Mouse (Mus musculus) neutrophil, adult 5-6 weeks (primary cell): ENCODE results near the gene Tmem14c. TPM values are rescaled to one million over a fixed set of nuclear protein-coding genes. Genes with fewer than 3 reads are reported as not detected.

Experiments used
- ATAC-seq: fragments of 151-379, 151-347 bp; 2 replicates; pipeline ENCODE4 v1.8.0; 2017; ENCODE audit warnings: mild to moderate bottlenecking, moderate TSS enrichment; ENCODE audit not compliant: insufficient number of reproducible peaks, poor library complexity, low FRiP score, severe bottlenecking; ENCODE audit errors: extremely low read depth
- total RNA-seq: library from RNA; stranded (forward); fragments of 200-1000 nt; gene quantifications from 2 replicates; pipeline ENCODE4 v1.2.3, GENCODE M21; 2017

Gene Tmem14c
- total RNA-seq, 1 experiment from 2014 or later = 99.3 TPM

DNA sequence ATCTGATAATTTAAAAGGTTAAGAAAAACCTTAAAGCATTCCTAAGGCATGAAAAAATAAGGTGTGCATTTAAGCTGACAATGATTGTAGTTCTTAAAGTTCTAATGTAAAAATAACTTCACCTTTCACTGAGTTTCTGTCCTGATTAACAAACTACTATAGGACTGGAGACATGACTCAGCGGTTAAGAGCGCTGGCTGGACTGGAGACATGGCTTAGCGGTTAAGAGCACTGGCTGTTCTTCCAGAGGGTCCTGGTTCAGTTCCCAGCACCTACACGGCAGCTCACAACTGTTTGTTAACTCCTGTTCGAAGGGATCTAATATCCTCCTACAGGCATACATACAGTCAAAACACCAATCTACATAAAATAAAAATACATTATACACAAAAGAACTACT is 14.1 kb upstream of the Tmem14c start:
- no peak for ATAC-seq

DNA sequence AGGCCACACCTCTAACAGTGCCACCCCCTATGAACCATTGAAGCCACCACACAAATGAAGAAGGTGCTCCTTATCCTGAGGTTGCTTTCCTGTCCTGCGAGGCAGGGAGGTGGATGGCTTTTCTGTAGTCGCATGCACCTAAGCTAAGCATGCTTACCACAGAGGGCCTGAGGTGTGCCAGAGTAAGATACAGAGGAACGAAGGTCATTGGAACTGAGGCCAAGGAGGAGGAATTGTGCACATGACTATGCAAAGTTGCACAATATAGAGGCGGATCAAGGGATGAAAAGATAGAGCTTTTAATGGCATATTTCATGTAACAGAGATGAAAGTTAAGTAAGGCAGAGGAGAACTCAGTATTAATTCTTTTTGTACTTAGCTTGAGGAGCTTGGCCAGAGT is 9.8 kb upstream of the Tmem14c start:
- ATAC-seq = no peak

DNA sequence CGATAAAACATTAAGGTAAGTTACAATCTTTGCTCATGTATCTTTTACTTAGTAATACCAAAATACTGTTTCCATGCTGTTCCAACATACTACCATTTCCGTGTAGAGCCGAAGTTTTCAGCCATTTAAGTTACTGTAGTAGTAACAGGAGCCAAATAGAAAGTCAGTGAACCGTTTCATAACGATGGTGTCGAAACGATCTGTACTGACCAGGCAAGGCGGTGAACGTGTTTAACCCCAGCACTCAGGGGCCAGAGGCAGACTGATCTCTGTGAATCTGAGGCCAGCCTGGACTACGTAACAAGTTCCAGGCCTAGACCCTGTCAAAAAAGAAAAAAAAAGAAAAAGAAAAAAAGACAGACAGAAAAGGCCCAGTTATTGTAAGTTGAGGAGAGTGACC is 7.8 kb upstream of the Tmem14c start:
- no peak for ATAC-seq

DNA sequence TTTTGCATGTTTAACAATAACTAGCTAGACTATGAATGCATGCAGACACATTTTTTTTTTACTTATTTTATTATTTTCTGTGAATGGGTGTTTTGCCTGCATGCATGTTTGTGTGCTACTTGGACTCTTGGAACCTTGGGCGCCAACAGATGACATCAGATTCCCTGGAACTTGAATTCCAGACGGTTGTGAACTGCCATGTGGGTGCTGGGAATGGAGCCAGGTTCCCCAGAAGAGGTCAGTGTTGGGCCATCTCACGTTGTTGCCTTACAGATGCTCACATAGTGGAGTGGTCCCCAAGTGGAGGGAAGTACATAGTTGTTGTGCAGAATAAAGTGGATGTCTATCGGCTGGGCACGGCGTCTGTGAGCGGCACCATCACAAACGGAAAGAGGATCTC is 7.1 kb upstream of the Tmem14c start:
- ATAC-seq = no peak

DNA sequence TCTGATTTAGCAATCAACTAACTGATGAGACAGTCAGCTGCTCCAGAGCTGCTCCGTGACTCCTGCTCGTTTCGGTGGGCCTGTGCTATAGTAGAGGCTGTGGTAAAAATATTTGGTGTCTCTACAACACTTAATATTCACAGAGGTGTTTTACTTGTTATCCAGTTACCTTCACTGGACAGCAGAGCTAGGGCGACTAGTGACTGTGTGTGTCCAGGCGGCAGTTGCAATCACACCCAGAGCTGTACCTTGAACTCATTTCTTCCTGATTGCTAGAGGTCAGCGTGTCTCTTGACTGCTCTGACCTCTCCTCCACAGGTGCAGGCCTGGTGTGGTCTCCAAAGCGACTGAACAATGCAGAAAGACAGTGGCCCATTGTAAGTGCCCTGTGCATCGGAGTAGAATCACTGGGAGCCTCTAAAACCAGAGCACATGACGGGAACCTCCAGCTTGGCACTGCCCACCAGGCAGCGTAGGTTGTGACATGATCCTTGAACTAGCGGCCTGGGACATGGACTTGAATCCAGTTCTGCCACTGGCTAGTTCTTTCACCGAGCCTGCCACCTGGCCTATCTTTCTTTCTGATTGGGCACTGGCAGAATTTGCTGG is 809 bp downstream of the Tmem14c start:
- ATAC-seq = no peak

DNA sequence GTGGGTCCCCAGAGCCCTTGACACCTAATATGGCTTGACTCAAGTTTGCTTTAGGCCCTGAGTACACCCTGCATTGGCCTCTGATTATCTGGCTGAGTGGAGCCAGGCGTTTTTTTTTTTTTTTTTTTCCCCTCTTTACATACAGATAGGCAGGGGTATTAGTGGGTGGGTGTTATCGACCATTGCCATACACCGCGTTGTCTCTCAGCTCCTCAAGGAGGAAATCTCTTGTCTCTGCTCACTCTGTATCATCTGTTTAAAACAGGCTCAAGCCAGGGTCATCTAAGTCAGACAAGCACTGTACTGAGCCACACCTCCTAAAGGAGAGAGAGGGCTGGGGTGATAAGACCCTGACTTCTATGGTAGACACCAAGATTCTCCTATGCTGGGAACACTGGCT is 1.7 kb downstream of the Tmem14c start:
- ATAC-seq = no peak

DNA sequence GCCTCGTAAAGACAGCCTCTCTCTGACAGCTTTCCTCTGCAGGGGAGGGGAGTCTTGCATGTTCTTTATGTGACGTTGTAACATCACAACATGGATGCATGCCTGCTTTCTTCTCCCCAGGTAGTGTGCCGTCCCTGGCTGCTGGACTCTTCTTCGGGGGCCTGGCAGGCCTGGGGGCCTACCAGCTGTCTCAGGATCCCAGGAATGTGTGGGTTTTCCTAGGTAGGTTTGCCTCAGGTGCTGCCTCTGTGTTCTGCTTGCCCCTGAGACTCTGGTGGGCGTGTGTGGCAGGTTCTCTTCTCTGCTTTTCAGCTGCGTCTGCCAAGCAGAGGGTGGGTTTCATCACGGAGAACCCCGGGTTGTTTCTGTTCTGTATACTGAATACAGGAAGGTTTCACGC is 2.1 kb downstream of the Tmem14c start:
- ATAC-seq = no peak

DNA sequence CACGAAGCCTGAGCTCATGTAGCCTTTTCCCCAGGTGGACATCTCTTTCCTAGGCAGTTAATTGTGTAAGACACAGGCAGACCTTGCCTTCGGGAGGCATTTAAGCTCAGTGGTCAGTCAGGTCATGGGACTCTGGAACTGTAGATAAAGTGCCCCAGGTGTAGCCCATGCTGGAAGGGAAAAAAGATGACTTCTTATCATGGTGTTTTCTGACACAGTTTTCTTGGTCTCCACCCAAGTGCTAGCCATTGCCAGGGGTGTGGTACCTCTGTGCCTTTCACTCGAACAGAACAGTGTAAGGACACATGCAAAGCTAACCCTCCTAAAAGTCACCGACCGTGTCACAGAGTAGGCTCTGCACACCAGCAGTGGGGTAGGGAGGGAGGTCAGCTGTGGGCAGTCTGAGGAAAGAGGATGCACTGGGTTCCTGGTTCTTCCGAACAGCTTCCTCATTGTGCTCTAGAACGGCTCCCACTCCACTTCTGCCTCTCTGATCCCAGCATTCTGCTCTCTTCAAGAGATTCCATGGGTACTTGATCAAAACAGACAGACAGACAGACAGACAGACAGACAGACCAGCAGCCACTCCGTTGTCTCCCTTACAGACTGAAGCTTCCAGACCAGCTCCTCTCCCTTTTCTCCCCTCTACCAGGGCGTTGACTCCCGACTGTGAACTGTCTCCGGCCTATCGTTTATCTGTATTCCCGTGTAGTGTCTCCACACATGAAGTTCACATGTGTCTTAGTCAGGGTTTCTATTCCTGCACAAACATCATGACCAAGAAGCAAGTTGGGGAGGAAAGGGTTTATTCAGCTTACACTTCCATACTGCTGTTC is 2.9 kb downstream of the Tmem14c start:
- peak; percentile 38; the same call in 1 of the 2 replicates for ATAC-seq

DNA sequence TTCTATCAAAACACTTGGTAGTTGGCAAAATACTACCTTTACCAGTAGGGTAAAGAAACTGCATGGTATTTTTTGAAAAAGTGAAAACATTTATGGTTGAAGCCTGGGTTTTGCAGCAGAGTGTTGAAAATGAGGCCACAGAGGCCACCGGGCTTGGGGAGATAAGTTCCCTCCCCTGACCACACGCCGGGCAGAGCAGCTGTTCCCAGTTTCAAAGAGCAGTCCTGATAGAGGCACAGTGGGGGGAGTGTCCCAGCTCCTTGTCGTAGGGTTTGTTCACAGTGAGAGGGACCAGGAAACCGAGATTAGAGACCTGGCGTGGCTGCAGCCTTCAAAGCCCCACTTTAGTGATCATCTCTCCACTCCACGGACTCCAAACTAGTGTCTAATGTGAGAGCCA is 4.4 kb downstream of the Tmem14c start:
- no peak for ATAC-seq

DNA sequence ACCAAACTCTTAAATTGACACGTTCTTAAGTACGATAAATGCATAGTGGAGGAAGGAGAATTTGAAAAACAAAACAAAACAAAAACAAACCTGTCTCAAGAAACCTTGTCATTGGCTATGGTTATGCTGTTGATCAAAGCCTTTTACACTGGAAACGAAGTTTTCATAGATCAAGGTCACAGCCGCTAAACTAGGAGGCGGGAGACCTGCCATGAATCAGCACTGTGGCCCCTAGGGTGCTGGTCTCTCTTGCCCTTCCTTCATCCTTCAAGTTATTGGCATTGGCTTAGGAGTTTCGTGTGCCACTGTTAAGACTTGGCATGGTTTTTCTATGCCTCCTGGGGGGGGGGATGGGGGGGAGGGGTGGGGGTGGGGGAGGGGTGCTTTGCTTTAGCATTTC is 5.5 kb downstream of the Tmem14c start:
- no peak for ATAC-seq

DNA sequence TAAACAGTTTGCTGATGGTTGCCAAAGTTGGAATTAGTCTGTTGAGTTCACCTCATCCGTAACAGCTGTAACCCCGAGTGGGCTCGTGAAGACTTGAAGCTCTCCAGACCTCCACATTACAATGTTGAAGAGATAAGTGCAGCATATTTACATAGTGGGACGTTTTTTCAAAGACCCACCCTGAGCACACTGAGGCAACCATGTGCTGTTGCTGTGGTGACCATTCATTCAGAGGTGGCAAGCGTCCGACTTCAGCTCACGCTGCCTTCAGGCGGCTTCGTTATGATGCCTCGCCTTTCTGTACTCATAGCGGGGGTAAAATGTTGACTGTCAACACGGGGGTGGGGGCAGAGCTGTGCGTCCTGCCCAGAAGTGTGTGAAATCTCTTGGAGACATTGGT is 6.0 kb downstream of the Tmem14c start:
- no peak for ATAC-seq

DNA sequence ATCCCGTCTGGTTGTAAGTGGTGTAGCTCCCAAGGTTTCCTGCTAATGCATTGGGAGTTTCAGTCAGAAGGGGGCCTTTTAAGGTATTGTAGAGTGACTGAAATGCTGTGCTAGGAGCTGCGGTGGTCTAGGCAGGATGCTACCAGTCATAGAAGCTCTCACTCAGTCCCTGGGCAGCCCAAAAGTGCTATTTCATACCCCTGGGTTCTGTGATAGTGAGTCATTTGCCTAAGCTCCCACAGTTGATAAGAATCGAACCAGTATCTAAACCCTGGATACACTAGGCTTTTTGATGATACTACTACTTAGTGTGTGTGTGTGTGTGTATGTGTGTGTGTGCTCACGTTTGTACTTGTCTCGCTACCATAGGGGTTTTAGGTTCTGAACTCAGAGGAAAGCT is 14.0 kb downstream of the Tmem14c start:
- no peak for ATAC-seq

DNA sequence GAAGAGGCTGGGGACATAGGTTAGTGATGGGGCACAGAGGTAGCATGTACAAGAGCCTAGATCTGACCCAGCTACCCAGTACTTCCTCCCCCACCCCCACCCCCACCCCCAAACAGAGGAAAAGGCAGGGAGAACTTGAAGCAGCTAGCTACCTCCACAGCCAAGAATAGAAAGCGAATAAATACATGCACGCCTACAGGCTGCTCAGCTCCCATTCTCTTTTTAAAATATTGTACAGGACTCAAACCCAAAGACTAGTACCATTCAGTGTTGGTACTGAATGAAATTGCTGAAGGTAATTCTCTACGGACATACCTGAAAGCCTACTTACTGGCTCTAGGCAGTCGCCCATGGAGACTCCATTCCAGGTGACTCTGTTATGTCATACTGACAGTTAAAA is 26.4 kb downstream of the Tmem14c start:
- no peak for ATAC-seq

DNA sequence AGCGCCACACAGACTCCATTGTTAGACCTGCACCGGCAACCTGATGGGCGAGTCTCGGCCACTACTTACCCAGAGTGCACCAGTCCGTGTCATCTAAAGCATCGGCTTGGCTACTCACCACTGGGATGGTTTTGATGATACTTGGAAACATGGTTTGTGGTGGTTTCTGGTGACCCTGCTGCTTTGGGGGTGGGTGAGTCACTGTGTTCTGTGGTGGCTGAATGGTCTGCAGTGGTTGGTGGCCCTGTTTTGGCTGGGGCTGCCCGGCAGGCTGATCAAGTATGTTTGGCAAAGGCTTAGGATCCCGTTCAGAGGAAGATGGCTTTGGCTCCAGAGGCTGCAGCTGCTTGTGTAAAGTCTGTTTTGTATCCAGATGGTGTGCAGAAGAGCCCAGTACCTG is 29.8 kb downstream of the Tmem14c start:
- ATAC-seq = no peak

DNA sequence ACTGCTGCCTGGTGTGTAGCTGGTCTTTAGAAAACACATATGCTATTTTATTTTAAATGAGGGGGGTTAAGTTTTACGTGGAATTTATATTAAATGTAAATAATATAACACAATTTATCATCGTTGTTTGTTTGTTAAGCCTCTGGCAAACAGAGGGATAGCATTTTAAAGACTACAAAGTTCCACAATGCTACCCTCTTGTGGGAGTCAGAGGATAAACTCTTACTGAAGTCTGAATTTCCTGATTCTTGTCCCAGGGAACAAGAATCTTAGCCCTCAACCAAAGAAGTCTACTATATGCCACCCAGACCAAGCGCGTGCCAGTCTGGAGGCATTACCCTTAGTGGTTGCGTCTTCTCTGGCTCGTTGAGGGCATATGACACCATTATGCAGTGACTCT is 31.2 kb downstream of the Tmem14c start:
- ATAC-seq = no peak

DNA sequence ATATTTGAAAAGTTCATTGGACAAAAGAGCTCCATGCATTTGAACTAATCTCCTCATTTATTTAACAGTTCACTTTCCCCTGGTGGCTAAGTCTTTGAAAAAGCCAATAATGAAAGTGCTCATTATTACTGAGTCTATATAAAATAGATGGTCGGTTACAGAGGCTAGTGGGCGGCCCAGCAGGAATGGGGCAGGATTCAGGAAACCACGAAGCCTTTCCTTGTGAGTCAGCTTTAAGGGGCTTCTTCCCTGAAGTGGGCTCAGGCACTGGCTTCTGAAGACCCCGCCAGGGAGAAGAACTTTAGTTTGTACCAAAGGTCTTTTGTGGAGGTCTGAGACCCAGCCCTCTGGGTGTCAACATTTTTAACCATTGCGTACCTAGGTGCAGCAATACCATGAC is 35.9 kb downstream of the Tmem14c start:
- ATAC-seq = no peak

DNA sequence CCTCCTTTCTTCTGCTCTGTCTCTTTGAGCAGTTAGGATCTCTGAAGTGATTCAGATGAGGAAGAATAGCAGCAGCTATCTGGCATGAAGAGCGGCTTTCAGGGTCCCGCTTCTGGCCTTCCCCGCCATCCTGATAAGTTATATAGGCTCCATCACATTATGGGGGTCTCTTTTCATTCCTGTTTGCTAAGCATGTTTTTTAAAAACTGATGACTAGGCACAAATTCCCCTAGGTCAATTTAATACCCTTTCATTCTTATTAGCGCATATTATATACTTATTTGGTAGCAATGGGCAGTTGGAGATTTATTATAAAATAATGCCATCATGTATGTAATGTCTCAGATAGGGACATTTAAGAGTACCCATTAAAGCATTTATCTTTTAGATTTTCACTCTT is 51.5 kb downstream of the Tmem14c start:
- ATAC-seq = no peak

DNA sequence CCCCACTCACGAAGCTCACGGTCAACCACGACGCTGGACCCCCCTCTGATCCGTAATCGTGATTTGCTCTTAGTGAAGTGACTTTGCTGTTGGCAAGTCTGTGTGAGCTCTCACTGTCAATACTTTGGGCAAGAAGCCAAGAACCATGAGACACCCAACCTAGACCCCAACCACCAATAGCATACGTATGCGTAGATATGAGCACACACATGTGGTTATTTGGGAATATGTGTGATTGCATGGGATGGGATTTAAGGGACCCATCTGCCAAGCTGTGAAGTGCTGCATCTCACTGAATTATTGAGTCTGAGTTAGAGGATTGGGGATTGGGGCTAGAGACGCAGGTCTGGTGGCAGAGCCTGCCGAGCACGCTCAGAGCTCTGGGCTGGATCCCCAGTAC is 55.5 kb downstream of the Tmem14c start:
- no peak for ATAC-seq
